Mouse (Mus musculus): ENCODE measurements around the gene Actr6.
"Not testable (repeated sequence)": the region's sequence is repeated elsewhere in the genome, so short reads cannot be mapped to it uniquely, and the experiment has no call there.

The Actr6 gene

DNA sequence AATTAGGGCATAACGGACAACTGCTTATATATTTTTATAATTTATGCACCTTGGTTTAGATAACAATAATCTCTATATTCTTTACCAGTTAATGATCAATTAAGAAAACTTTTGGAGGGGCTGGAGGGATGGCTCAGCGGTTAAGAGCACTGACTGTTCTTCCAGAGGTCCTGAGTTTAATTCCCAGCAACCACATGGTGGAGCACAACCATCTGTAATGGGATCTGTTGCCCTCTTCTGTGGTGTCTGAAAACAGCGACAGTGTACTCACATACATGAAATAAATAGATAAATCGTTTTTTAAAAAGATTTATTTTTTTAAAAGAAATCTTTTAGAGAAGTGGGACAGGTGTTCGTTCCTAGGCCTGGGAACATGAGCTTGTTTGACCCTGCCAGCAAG is 5.0 kb upstream of the Actr6 start:
- DNase-seq, result no peak

DNA sequence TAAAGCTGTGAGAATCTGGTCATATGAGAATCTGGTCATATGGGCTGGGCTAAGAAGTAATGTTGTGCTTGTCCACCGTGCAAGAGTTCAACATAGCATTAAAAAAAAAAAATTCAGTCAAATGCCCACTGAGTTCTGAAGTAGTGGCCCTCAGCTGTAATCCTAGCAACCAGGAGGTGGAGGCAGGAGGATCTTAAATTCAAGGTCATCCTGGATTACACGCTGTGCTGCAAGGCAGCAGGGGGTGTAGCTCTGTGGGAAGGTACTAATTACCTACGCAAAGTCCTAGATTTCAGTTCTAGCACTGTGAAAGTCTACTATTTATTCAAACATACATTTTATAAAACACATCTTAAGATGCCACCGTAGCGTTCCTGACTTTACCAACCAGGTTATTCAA is 754 bp downstream of the Actr6 start:
- no peak for DNase-seq

DNA sequence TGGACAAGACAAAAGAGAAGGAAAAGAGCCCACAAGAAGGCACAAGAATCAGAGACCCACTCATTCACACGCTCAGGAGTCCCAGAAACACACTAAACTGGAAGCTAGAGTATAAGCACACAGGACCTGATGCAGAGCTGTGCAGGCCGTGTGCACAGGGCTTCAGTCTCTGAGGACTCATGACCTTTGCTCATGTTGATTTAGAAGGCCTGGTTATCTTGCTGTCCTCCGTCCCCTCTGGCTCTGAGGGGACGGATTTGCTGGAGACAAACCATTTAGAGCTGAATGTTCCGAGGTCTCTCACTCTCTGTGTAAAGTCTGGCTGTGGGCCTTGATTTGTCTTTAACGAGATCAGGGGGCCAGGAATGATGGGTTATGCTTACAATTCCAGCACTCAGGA is 1.7 kb downstream of the Actr6 start:
- no peak for DNase-seq

DNA sequence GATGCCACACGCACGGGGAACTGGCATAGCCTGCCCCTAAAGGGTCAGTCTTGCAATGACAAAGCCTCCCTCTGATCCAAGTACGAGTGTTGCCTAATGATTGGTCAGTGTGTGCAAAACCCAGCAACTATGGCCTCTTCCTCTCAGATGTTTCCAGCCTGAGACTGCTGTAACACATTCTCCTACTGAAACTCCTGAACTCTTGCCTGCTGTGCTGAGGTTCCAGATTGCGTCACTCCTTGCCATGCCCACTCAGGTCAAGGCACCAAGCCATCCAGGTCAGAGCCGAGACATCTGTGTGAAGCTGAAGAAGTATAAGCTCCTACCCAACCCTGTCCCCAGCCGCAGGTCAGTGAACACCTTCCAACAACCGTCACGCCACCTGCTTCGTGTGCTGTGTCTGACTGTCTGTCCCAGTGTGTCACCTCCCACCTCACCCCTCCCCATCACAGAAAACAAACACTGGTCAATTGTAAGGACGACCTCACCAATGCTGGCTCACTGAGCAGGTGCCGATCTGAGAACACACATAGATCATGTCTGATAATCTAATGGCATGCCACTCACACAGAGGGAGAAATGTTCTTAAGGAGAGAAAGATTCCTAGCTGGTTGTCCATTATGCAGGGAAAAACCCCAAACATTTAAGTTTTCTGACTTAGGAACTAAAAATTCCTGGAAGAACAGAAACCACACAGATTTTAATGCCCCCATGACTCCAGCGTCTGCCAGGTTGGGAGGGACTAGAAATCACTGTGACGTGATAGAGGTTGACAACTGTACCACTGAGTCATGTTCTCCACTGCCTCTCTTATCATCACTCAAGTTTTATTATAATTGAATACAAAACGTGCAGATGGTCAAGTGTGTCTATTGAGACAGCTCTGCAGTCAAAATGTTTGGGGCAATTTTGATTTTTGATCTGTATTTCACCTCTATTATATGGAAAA is 9.6 kb downstream of the Actr6 start:
- DNase-seq, result no peak

DNA sequence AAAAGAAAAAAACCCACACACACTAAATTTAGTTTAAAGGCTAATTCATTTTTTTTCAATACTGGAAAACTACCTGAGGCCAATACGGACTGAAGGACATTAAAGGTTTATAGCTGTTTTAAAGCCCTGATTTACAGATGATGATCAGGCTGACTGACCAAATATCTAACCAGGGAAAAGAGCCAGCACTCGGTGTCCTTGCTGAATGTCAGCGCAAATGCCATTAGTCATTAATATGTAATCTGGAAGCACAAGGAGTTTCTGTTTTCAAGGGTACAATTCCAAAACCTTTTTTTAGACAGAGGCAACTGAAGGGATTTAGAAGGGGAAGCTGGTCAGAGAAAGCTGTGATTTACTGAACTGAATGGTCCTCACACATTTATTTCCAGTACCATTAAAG is 11.3 kb downstream of the Actr6 start:
- DNase-seq, result no peak

DNA sequence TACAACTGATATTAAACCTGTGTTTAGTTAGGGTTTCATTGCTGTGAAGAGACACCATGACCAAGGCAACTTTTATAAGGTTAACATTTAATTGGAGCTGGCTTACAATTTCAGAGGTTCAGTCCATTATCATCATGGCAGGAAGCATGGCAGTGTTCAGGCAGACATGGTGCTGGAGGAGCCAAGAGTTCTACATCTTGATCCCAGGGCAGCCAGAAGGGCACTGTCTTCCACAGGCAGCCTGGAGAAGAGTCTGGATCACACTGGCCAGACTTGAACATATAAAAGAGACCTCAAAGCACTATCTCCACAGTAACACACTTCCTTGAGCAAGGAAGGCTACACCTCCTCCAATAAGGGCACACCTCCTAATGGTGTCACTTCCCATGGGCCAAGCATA is 11.8 kb downstream of the Actr6 start:
- DNase-seq, result no peak

DNA sequence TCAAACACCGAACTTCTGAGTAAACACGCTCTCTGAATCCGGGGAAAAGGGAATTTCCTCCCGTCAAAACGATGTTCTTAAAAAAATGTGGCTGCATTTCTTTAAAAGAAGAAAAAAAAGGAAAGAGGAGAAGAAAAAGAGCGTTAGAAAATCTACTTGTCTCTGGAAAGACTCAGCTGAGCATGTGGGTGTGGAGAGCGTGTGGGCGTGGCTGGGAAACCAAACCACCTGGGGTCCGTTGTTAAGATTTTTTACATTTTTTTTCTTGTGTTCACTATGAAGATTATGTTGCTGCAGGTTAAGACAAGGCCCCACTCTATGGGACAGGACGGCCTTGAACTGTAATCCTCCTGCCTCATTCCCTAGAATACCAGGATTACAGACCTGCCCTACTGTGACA is 17.2 kb downstream of the Actr6 start:
- DNase-seq, result peak; percentile 12

DNA sequence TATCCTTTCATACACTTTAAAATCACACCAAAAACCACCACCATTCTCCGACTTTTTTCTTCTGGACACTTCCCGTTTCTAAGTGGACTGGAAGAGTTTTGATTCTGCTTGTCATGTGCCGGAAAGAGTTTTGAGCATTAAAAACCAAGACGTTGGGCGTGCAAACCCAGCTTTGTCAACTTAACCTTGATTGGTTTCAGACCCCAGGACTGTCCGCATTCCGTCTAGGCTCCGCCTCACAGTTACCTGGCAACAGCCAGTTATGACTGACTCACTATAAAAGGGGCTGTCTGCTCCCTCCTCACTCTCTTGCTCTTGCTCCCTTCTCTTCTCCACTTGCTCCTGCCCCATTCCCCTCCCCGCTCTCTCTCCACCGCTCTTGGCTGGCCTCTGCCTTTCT is 23.4 kb downstream of the Actr6 start:
- no peak for DNase-seq

DNA sequence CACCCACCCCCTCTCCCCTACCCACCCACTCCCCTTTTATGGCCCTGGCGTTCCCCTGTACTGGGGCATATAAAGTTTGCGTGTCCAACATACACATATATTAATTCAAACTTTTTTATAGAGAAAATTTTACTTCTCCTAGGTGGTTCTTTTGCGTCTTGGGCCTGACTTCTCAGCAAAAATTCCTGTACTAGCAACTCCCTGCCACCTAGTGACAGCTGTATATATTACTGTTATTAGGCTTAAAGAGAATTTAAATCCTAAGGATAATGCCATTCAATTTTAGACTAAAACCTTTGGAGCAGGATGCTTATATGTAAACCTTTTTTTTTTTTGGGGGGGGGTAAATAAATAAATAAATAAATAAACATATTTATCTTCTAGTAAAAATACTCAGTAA is 24.7 kb downstream of the Actr6 start:
- DNase-seq, result no peak

DNA sequence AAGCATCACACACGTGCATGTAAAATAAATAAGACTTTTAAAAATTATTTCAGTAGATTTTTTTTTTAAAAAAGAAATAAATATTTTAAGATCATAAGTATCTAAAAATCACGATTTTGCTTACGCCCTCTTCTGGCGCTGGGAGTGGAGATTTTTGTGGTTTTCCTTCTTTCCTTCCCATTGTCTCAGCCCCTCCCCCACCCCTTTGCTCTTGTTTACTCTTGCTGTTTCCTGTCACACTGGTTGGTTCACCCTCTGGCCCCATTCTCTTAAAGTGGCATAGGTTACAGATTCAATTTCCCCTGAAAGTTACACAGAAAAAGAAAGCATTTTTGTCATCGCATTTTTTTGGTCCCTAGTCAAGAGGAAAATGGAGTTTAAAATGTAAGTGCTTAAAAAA is 29.1 kb downstream of the Actr6 start:
- DNase-seq, result no peak

DNA sequence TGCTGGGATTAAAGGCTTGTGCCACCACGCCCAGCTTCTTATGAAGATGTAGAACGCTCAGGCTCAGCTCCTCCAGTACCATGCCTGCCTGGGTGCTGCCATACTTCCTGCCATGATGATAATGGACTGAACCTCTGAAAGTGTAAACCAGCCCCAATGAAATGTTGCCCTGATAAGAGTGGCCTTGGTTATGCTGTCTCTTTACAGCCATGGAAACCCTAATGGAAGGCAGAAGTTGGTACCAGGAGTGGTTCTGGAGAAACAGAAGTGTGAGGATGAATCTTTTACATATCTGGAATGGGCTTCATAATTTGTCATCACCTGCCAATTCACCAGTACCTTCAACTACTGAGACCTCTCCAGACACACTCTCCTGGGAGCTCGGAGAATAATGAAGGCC is 34.1 kb downstream of the Actr6 start:
- DNase-seq, result no peak

DNA sequence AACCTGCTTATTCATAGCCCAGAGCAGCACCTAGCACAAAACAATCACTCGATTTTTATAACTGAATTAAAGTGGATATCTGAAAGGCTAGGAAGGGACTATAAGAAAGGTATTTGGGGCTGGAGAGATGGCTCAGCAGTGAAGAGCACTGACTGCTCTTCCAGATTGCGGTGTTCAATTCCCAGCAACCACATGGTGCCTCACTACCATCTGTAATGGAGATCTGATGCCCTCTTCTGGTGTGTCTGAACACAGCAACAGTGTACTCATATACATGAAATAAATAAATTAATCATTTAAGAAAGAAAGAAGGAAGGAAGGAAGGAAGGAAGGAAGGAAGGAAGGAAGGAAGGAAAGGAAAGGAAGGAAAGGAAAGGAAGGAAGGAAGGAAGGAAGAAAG is 35.8 kb downstream of the Actr6 start:
- DNase-seq, result not testable (repeated sequence)

DNA sequence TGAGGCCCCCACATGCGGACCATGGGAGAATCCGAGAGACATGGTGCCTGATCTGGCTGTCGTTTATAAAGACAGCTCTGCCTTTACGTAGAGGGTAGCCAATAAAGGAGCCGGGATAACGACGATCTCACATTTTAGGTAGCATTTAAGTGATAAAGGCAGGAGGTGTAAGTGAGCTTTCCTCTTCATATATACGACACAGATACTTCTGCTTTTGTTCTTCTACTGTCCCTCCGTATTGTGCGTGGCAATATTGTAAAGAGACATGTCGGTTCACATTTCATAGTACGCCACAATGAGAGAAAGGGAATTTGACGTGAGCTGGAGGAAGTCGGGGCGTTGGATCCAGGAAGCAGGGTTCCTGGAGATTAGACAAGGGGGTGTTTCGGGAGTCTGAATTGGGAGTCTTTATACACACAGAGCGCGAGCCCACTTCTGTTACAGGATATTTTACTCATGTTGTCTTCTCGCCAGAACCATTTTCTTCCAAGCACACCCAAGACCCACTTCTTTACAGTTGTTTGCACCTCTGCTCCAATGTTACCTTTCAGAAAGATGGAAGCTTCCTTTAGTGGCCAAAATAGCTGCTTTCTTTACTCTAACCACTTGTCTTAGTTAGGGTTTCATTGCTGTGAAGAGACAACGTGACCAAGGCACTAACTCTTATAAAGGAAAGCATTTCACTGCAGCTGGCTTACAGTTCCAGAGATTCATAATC is 36.7 kb downstream of the Actr6 start:
- DNase-seq, result no peak

DNA sequence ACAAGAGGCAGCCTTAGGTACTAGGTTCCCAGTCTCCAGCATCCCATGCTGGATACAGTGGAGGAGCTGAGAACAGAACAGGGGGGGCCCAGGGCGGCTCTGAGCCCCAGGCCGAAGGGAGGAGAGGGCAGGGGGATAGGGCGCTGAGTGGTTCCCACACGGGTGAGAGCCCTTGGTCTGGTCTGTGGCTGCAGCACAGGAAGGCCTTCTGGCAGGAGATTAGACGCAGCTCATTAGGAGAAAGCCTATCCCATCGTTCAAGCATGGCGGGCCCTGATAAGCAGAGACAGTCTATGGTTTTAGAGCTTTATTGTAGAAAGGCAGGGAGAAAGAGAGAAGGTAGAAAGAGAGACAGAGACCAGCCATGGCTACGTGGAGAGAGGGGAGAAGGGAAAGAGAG is 42.1 kb downstream of the Actr6 start:
- no peak for DNase-seq

DNA sequence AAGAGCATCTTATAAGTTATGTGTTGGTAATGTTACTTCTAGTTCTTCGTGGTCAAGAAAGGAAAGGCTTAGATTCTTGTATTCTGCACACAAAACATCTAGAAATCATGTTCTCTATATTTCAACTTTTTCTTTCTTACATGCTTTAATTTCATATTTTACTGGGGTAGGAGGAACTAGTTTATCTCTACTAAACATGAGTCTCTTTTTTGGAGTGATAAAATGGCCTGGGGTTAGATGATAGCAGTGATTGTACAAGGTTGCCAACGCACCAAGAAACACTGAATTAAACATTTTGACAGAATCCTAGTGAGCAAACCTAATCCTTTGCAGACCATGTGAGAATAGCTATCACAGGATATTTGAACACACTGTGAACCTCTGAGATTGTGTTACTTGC is 44.6 kb downstream of the Actr6 start:
- no peak for DNase-seq

DNA sequence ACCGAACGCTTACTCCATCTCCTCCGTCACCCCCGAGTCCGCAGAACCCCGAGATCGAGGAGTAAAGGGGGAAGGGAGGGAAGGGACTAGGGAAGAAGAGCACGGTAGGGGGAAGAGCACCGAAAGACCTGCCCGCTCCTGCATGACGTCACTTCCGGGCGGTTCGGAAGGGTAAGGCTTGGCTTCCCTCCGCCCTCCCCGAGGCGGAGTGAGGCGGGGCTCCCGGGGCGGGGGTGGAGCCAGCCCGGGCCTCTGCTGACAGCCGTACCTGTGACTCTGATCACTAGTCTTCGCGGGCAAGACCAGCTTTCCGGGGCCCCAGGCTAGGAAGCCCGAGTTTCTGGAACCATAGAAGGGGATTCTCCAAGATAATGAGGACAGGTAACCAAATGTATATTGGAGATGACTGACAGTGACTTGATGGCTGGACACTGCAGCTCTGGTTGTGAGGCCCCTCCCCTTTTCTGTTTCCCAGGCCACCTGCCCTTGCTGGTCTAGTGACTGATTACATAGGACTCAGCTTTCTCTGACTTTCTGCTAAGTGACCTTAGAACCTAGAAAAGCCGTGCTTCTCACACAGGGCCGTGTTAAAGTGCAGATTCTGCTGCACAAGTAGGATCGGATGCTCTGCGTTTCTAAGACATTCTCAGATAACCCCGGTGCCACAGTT is 45.8 kb downstream of the Actr6 start, which contains the start of gene Scyl2:
Gene Scyl2 (minus strand): TSS at position 147 of the 670 bp plus-strand sequence.
- DNase-seq, result peak; percentile 96

DNA sequence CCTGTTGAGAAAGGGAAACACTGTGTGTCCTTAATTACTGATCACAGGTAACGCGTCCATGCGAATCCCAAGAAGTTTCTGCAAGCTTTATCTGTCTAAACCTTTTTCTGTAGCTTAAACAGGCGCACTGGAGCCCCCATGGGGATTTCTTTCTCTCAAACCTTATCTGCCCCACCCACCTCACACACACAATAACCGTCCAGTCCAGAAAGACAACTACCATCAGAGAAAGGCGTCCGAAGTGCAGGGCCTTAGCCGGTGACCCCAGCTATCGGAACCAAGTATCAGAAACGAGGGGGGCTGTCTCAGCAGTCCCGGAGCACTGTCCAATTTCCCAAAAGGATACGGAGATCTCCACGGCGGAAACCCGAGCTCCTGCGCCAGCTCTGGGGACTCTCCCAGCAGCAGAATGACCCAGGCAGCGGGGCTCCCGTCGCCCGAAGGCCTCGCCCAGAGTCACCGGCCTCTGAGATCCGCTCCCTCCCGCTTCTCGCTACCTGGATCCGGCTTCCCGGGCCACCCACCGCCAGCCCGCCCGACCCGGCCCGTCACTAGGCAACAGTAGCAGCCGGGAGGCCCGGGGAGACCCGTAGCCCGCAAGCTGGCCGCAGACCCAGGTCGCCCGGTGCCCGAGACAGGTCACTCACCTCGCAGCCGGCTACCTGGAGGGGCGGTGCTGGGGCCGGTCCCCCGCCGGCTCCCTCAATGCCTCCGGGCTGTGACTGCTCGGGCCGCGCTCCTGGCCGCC is 46.5 kb downstream of the Actr6 start:
- no peak for DNase-seq

DNA sequence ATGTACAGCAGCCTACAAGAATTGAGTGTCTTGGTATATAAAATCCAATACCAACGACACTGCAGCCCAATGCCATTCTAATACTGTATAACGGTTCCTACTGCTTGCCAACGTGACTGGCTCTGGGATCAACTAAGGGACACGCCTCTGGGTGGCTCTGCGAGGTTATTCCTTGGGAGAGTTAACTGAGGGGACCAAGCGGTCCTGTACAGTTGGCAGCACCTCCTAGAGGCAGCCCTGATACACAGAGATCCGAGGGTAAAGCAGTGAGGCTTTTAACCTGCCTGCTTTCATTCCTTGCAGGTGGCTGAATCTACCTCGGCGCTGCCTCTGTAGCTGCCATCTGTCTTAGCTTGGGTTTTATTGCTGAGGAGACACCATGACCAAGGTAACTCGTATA is 49.1 kb downstream of the Actr6 start:
- no peak for DNase-seq

DNA sequence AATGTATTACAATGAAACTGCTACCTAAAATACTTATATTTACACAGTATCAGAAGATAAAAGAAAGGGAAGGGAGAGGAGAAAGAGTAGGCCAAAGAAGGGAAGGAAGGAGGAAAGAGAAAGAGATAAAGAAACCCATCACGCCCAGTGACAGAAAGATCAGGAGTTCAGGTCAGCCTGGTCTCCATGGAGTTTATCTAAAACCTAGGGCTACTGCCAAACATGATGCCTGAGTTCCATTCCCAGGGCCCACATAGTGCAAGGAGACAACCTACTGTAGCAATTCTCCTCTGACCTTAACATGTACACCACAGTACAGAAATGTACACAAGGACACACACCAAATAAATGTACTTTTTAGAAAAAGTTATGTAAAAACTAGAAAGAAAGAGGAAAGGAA is 49.9 kb downstream of the Actr6 start:
- DNase-seq, result no peak

DNA sequence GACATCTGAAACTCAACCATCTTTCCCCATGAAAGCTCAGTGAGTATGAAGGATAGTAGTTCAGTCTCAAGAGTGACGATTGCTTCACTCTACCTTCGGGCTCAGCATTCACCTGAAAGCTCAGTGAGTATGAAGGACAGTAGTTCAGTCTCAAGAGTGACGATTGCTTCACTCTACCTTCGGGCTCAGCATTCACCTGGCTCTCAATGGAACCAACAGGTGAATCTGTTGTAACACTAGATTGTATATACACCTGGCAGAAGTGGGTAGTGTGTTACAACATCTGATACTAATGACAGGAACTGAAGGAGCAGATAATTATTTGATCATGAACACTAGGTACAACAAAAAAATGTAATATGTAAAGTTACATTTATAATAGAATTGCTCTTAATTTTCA is 50.4 kb downstream of the Actr6 start:
- DNase-seq, result no peak

DNA sequence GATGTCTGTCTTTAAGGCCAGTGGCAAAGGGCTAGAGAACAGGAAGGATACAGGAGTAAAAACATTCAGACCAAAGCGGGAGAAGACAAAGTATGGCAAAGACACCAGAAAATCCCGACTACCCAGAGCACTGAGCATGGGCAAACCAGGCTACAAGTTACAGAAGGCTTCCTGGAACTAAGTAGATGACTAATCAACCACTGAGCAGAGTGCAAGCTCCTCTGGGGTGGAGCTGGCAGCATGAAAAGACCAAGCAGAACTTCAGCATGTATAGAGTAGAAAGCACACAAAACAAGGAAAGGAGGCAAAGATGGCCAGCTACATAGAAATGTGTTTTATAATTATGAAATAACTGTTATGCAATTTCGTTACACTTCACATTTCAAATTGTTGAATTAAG is 51.6 kb downstream of the Actr6 start:
- DNase-seq, result no peak

DNA sequence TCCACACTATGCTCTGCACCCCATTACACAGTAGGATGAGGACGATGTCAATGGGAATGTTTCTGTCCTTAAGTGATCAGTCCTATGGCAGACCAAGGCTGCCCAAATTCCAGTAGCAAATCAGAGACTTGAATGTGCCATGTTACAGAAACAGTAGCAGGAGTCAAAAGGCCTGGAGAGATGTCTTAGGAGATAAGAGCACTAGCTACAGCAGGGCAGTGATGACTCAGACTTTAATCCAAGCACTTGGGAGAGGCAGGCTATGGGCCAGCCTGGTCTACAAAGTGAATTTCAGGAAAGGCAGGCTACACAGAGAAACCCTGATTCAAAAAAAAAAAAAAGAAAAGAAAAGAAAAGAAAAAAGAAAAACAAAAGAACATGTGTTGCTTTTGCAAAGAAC is 52.6 kb downstream of the Actr6 start:
- no peak for DNase-seq

DNA sequence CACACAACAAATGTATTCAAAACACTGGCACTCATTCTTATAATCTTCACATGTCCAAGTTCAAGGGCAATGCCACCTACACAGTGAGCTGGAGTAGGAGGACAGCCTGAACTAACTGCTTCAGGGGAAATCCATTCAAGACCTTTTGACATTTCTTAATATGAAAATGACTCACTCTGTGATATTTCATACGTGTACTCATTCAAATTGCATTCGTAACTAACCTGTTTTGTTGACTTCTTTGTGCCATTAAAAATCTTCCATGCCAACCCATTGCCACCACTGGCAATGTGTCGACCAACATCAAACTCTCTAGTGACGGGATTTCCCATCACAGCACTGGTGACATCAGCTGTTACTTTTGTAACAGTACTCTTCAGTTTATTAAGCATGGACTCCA is 54.0 kb downstream of the Actr6 start:
- DNase-seq, result no peak

All from right cerebral cortex, adult 18-20 months (tissue).